Mouse (Mus musculus): ENCODE measurements at regions not wholly inside any gene's neighbourhood (a gene's known extent, or its start where the extent isn't known, plus 50 kb on each side); places are given as distances from the start of the nearest gene placed in this dataset.

DNA sequence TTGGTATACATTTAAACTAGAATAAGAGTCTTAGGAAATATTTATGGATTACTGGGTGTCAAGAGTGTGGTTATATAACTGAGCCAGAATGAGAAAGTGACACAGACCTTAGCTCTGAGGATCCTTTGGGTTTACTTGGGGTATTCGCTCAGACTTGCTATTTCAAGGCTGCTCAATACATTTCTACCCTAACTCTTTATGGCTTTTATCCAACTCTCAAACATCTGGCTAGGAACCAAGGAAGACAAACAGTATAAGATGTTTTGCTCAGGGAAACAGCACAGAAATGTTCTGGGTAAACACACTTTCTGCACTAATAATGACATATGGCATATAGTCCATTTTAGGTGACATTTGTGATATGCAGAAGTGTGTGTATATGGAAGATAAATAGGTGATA is 153.8 kb upstream of the Cxxc4 start:
- in situ Hi-C loops (cut with MboI, MseI), result no loop called here

DNA sequence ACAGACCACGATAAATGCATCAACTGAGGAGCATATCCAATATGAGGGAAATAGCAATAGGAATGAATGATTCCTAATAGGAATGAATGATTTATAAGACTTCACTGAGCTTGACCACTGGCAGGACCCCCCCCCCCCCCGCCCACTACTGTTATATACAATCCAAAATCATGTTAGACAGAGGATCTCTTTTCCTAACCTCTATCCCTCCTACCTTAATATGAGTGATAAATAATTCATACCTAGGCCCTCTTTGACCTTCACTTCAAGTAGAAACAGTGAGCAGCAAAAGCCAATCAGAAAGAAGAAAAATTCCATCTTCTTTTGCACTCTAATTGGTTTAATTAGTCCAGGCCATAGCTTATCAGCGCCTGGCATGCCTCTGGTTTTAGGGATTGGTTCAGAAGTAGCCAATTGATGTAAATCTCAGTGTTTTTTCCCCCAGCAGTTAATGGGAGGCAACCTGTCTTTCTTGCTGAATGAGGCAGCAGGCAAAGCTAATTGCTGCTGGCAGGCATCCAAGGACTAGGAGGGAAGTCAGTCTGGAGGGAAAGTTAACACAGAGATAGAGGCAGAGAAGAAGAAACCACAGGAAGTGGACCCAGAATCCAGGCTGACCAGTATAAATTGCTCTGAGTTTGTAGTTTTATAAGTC is 136.7 kb upstream of the Cxxc4 start:
- in situ Hi-C loops (cut with MboI, MseI), result no loop called here

DNA sequence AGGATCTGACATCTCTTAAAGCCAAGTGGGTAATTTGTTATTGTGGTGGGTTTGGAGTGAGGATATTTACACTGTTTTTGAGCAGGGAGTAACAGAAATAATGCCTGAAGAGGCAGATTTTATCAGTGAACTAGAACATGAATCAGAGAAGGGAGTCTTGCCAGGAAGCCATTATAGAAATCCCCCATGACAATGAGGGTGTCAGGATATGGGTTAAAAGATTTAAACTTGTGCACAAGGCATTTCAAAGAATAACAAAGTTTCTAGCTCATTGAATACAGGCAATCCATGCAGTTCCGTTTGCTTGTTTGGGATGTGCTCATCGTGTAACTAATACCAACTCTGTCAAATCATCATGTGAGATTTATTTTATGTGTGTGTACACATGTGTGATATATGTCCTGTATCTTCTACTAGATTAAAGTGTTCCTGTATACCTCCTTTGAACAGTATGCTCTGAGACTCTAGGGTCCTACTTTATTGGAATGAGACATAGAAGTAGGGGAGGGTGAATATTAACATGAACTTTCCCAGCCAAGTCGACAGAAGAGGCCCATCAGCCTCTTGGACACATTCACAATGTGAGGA is 134.0 kb upstream of the Cxxc4 start:
- in situ Hi-C loops (cut with MboI, MseI), result no loop called here

DNA sequence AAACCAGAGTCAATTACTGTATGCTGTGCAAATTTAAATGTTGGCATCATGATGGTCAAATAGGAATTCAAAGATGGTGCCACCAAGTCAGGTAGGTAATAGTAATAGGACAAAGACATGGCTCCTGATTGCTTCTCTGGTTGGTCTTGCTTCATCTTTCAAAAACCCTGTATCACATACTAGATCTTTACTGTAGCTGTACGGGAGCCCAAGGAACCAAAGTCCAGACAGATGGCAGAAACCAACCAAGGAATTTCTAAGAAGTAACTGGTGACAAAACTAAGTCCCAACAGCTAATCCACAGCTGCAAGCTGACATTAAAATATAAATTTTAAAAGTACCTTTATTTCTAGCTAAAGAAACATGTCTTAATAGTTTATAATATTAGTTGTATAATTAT is 131.7 kb upstream of the Cxxc4 start:
- in situ Hi-C loops (cut with MboI, MseI), result no loop called here

DNA sequence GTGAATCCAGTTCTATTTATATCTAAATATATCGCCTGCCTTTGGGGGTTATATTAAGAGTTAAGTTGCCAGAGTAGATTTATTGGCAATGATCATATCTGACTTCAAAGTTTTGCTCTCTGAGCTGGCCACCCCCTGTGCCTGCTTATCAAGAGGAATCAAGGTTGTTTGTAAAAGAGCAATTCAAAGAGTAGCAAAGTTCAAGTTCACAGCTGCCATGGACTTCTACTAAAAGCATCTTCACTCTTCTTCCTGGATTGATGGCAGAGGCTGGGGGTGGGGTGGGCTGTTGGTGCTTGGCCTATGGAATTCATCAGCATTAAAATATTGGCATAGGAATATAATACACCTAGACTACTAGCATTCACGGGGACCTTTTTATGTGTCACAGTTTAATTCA is 131.2 kb upstream of the Cxxc4 start:
- in situ Hi-C loops (cut with MboI, MseI), result no loop called here

DNA sequence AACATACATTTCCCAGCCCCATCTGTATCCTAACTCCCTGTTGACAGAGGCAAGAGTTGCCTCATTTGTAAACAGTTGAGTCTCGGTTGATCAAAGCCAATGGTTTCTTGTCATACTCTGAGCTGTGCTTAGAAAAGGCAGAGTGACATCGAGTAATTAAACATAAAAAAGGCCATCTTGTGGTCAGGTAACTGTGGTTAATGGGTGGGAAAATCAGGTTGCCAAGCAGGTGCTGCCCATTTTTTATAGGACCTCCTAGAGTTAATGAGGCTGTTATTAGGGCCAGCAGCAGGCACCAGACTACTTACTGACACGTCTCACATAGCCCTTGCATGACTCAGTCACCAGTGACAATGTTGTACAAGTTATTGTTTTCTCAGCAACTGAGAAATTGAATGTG is 130.7 kb upstream of the Cxxc4 start:
- in situ Hi-C loops (cut with MboI, MseI), result no loop called here

DNA sequence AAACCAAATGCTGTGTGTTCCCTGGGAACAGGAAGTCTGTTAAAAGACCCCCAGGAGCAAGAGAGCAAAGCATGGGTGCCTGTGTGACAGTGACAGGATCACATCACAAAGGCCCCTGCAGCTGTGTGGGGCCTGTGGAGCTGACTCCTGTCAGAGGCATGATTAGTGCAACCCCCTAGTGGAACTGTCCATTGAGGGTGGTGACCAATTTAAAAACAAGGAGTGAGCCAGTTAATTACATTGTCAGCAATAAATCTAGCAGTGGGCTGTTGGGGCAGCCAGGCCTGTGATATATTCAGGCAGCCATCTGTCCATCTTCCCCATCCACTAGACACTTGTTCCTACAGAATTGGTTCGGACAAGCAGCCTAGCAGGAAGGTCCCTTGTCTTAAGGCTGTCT is 121.8 kb upstream of the Cxxc4 start:
- in situ Hi-C loops (cut with MboI, MseI), result no loop called here

DNA sequence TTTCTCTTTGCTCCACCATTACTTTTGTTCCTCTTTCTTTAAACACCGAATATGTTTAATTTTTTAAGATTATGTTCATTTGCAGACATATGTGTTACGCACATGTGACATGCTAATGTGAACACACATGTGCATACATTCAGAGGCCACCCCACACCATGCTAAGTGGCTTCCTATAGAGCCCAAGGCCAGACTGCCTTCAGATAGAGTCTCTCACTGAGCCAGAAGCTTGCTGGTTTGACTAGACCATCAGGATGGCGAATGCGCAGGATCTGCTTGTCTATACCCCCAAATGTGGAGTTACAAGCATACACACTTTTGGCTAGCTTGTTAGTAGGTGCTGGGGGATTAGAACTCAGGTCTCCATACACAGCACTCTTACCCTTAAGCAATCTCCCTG is 121.3 kb upstream of the Cxxc4 start:
- in situ Hi-C loops (cut with MboI, MseI), result no loop called here

DNA sequence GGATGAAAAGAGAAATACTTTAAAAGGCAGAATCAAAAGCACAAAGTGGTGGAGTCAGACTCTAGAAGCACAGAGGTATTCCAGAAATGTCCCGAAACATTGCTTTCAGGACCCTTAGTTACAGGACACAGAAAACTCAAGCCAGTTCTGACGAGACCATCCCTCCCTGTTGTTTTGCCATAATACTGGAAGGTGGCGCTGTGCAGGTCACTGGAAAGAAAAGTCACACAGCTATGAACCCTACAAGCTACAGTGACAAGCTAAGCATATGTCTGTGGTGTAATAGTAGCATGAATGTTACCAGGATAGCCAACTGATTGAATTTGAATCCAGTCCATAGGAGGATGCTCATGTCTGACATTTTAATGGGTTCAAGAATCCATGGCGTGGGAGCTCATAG is 117.4 kb upstream of the Cxxc4 start:
- in situ Hi-C loops (cut with MboI, MseI), result no loop called here

DNA sequence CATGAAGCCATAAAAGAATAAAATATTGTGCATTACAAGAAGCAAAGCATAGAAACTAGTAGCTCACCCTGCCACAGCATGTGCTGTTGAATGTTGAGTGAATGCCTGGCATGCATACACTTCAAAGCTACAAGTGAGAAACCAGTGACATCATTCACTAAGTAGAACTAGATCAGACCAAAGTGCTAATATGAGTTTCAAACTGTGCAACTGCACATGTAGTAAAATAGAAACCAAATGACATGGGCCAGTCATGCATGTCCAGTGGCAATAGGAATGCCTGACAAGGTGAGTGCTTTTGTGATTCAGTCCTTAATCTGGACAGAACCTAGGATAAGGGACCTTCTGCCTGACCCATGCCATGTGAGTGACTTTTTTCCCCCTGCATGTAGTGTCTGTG is 111.3 kb upstream of the Cxxc4 start:
- in situ Hi-C loops (cut with MboI, MseI), result no loop called here

DNA sequence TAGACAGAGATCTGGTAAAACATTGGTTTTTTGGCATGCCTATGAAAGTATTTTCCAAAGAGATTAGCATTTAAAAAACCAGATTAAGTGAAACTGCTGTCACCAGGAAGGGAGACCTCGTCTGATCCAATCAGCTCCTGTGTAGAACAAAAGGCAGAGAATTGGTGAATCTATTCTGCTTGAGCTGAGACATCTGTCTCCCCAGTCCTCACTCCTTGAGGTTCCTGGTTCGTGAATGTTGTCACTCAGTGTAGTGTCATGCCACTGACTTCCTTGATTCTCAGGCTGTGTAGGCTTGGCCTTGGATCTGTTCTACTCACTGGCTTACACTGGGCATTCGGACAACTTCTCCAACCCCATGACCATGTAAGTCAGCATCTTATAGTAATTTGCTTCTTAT is 105.9 kb upstream of the Cxxc4 start:
- in situ Hi-C loops (cut with MboI, MseI), result no loop called here

DNA sequence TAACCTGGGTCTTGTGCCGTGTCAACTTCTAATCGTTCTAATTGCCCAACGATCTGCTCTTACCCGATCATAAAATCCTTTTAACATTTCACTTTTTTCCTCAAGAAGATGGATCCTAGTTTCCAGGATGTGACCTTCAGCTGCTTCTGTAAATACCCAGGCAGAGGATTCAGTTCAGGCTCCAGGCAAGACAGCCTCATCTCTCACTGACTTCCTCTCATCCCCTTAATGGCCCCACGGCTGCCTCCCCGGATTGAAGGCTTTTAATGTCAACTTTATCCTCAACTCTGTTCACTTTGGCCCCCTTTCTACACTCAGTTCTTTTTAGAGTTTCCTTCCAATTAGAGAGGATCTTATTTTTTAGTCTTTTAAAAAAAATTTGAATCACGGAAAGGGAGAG is 91.0 kb upstream of the Cxxc4 start:
- in situ Hi-C loops (cut with MboI, MseI), result no loop called here

DNA sequence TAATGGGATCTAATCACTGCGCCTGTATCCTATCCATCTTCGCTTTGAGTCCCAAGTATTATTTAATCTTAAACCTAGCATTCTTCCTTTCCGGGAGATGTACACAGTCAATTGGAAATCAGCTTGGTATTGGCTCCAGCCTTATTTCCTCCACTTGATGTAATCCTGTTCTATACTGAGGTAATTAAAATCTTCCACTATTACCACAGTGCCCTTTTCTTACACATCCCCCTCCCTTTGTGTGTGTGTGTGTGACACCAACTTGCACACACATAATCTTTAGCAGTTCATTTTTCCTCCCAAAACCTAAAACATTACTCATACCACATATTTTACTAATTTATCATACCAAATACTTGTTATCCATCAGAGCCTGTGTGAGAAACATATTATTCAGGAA is 90.3 kb upstream of the Cxxc4 start:
- in situ Hi-C loops (cut with MboI, MseI), result no loop called here

DNA sequence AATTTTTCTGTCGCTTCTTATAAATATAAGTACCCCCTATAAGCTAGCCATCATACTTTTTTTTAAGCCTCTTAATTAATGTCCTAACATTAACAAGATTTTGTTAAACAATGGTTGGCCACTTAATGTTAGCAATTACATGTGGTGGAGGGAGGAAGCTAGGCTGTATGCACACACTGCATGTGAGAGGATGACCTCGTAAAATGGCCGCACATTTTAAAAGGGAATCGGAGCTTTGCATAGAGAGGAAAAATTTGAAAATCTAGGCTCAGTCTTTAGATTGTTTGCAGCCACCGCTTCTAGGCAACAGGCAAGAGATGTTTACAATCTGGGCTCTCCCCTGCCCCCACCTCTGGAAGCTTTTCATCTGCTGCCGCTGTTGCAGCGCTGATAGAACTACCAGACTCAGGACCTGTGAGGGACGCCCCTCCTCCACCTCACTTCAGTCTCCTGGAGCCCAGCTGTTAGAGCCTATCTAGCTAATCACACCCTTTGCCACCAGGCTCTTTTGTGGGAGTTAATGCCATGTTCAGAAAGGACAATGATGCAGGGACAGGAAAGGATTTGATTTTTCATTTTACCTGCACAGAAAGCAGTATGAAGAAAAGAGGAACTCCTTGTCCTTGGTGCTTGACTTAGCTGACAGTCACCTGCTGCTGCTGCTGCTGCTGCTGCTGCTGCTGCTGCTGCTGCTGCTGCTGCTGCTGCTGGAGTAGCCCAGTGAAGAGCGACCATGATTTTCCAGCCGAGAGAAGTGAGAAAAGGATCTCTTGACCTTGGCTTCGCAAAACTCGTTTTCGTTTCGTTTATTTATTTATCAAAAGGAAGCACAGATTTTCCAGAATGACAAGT is 89.7 kb upstream of the Cxxc4 start:
- in situ Hi-C loops (cut with MboI, MseI), result no loop called here

DNA sequence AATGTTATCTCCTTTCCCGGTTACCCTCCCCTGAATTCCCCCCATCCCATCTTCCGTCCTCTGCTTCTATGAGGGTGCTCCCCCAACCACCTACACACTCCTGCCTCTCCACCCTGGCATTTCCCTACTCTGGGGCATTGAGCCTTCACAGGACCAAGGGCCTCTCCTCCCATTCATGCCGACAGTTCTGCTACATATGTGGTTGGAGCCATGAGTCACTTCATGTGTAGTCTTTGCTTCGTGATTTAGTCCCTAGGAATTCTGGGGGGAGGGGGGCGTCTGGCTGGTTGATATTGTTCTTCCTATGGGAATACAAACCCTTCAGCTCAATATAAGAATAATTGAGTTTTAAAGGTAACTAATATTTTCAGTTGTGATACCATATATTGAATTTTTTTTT is 74.0 kb upstream of the Cxxc4 start:
- in situ Hi-C loops (cut with MboI, MseI), result no loop called here

DNA sequence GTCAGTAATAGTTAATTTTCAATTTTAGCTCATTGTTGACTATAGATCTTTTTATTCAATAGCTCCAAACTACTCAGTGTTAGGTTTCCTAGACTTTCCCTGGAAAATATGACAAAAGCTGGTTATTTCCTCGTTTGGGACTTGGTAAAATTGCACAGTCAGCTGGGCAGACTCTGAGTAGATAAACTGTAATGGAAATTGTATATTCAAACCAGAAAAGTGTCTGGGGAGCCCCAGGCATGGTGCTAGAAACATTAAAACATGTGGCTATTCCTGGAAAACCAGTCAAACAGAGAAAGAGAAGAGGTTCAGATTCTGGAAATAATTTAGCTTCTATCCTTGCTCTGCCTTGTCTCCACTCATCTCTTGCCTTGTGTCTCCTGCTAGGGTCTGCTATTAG is 66.4 kb upstream of the Cxxc4 start:
- in situ Hi-C loops (cut with MboI, MseI), result no loop called here

DNA sequence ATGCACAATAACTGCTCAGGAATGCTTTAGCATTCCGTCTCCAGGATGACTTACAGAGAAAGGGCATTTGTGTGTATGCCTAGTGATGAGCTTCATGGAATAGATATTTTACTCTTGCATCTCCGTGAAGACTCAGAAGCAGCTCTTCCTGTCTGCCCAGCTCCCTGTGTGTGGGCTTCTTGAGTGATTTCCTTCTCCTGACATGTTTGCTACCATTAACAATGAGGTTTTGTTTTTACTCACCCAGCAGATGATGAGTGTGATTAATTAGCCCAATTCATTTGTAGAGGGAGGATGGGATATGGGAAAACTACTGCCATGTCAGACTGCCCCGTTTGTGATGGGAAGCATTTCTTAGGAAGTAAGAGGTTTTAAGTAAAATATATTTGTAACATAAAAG is 63.9 kb upstream of the Cxxc4 start:
- in situ Hi-C loops (cut with MboI, MseI), result no loop called here

DNA sequence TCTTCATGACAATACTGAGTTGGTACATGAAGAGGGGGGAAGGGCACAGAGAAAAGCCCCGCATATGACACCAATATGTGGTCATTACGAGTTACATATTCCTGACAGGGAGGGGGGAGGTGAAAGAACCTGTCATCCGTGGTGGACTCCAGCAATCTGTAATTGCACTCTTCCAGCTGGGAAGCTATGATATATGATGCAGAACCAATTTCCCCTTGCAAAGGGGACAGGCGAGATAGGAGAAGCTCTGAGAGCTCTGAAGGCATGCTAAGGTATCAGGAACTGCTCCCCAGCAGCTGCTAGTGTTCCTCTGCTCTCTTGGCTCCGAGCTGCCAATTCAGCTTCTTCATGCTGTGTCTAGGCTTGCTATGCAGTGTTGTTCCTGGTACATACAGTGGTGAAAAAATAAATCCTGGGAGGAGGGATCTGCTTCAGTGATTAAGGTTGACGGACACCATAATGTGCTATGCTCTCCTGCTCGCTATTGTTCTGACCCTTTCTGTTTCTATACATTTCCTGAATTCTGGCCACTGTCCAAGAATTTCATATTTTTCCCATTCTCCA is 57.7 kb upstream of the Cxxc4 start:
- in situ Hi-C loops (cut with MboI, MseI), result no loop called here

DNA sequence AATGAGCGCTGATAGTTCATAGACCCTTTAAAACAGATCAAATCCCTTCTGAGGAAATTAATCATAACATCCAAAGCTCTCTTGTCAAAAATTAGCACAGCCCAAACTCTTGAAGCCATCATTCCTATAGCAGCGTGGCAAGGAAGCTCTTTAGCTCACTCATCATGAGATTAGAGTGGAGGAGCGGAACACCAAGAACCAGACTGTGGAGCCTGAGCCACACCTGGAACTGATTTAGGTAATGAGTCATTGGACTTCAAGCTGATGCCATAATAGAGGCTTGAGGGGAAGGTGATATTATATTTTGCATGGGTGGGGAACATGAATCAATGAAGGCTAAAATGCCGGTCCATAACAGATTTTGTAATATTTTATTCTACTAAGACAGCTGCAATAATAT is 52.2 kb upstream of the Cxxc4 start:
- in situ Hi-C loops (cut with MboI, MseI), result no loop called here
